Mouse (Mus musculus) CH12.LX (cell line): ENCODE measurements around the gene Ikzf2. TPM values are rescaled to one million over a fixed set of nuclear protein-coding genes. Genes with fewer than 3 reads are reported as not detected.

Source experiments
- DNase-seq: peaks from one replicate; pipeline ENCODE4 v3.0.0-alpha.2; 2013; ENCODE audit errors: extremely low read depth
- H3K27ac ChIP-seq: 2 replicates; pipeline ENCODE4 v1.5.1; 2012; ENCODE audit warnings: low read depth, mild to moderate bottlenecking, control low read depth, moderate library complexity; ENCODE audit not compliant: insufficient read depth
- H3K27me3 ChIP-seq: replicated peaks from 2 replicates; pipeline ENCODE3; 2012; ENCODE audit warnings: inconsistent platforms
- H3K36me3 ChIP-seq, 2 experiments: replicated peaks in 1 of 2; 2 replicates each; pipeline versions ENCODE3 to v1.6.1; 2012; ENCODE audit warnings: inconsistent platforms in 1 of 2, low read length in 1 of 2, mild to moderate bottlenecking in 1 of 2, mixed read lengths in 1 of 2, moderate library complexity in 1 of 2; ENCODE audit not compliant: control insufficient read depth in 1 of 2, insufficient read depth in 1 of 2
- H3K4me1 ChIP-seq, 2 experiments: 2 replicates each; pipeline ENCODE4 v1.6.1; 2012; ENCODE audit warnings: inconsistent platforms in 1 of 2, moderate library complexity in 1 of 2; ENCODE audit not compliant: insufficient read depth in 2 of 2, control insufficient read depth in 1 of 2
- H3K4me2 ChIP-seq: 2 replicates; pipeline ENCODE4 v1.6.1; 2012; ENCODE audit warnings: low read depth, mild to moderate bottlenecking, control low read depth; ENCODE audit not compliant: poor library complexity, insufficient read depth, severe bottlenecking
- H3K4me3 ChIP-seq, 3 experiments: fragments of 150-350 bp in 1 of 3; sonication (generic) in 1 of 3; replicated peaks in 1 of 3; 2 replicates each; pipeline versions ENCODE3 to v1.5.1; 2011 to 2012; ENCODE audit warnings: low read depth in 2 of 3, low read length in 2 of 3, mild to moderate bottlenecking in 2 of 3, moderate library complexity in 2 of 3, control low read depth in 1 of 3, improper control_type of control experiment in 1 of 3, inconsistent platforms in 1 of 3, mixed read lengths in 1 of 3; ENCODE audit not compliant: poor library complexity in 1 of 3
- H3K79me2 ChIP-seq: replicated peaks from 2 replicates; pipeline ENCODE4 v1.6.1; 2012; ENCODE audit warnings: mild to moderate bottlenecking, moderate library complexity; ENCODE audit not compliant: control insufficient read depth, poor library complexity, insufficient read depth, severe bottlenecking; ENCODE audit errors: extremely low read depth
- H3K9ac ChIP-seq: 2 replicates; pipeline ENCODE4 v1.6.1; 2012; ENCODE audit warnings: low read depth, mild to moderate bottlenecking, control low read depth, moderate library complexity; ENCODE audit not compliant: insufficient read depth
- H3K9me3 ChIP-seq: replicated peaks from 2 replicates; pipeline ENCODE3; 2012; ENCODE audit warnings: low read length, inconsistent platforms, mixed read lengths
- BHLHE40 ChIP-seq: IDR thresholded peaks from 2 replicates; pipeline ENCODE4 v1.6.1; 2011; ENCODE audit warnings: mild to moderate bottlenecking, low read depth, low read length, improper control_type of control experiment
- CHD1 ChIP-seq: IDR thresholded peaks from 2 replicates; pipeline ENCODE4 v1.6.1; 2012; ENCODE audit warnings: low read depth, low read length, improper control_type of control experiment, inconsistent platforms
- CTCF ChIP-seq, 2 experiments: IDR thresholded peaks in 1 of 2; conservative IDR thresholded peaks in 1 of 2; 2 replicates each; pipeline ENCODE4 v1.5.1; 2011 to 2012; ENCODE audit warnings: low read depth in 2 of 2, low read length in 2 of 2, improper control_type of control experiment in 1 of 2, inconsistent platforms in 1 of 2, mild to moderate bottlenecking in 1 of 2, moderate library complexity in 1 of 2
- E2F4 ChIP-seq: IDR thresholded peaks from 2 replicates; pipeline ENCODE4 v1.6.1; 2011; ENCODE audit warnings: low read depth, low read length, improper control_type of control experiment; ENCODE audit not compliant: insufficient replicate concordance
- ELF1 ChIP-seq: IDR thresholded peaks from 2 replicates; pipeline ENCODE4 v1.6.1; 2014; ENCODE audit warnings: low read depth, mild to moderate bottlenecking, inconsistent platforms, low read length, improper control_type of control experiment
- EP300 ChIP-seq: IDR thresholded peaks from 2 replicates; pipeline ENCODE4 v1.6.1; 2011; ENCODE audit warnings: low read length, improper control_type of control experiment
- ETS1 ChIP-seq: conservative IDR thresholded peaks from 2 replicates; pipeline ENCODE4 v1.6.1; 2012; ENCODE audit warnings: low read depth, mild to moderate bottlenecking, inconsistent platforms, low read length, improper control_type of control experiment, moderate library complexity
- GABPA ChIP-seq: IDR thresholded peaks from 2 replicates; pipeline ENCODE4 v1.6.1; 2012; ENCODE audit warnings: low read depth, low read length, improper control_type of control experiment, inconsistent platforms; ENCODE audit not compliant: insufficient replicate concordance
- HCFC1 ChIP-seq: IDR thresholded peaks from 2 replicates; pipeline ENCODE4 v1.6.1; 2012; ENCODE audit warnings: low read depth, mild to moderate bottlenecking, inconsistent platforms, low read length, improper control_type of control experiment
- IRF4 ChIP-seq: IDR thresholded peaks from 2 replicates; pipeline ENCODE4 v1.6.1; 2014; ENCODE audit warnings: low read depth, mild to moderate bottlenecking, inconsistent platforms, low read length, improper control_type of control experiment
- MAX ChIP-seq: IDR thresholded peaks from 2 replicates; pipeline ENCODE4 v1.6.1; 2011; ENCODE audit warnings: low read length, improper control_type of control experiment
- MXI1 ChIP-seq: IDR thresholded peaks from 2 replicates; pipeline ENCODE4 v1.6.1; 2011; ENCODE audit warnings: mild to moderate bottlenecking, low read depth, low read length, improper control_type of control experiment
- NELFE ChIP-seq: IDR thresholded peaks from 2 replicates; pipeline ENCODE4 v1.6.1; 2011; ENCODE audit warnings: low read depth, low read length, improper control_type of control experiment
- NRF1 ChIP-seq: IDR thresholded peaks from 2 replicates; pipeline ENCODE4 v1.6.1; 2014; ENCODE audit warnings: low read depth, mild to moderate bottlenecking, inconsistent platforms, low read length, improper control_type of control experiment, moderate library complexity
- POLR2A ChIP-seq: IDR thresholded peaks from 2 replicates; pipeline ENCODE4 v1.6.1; 2011; ENCODE audit warnings: low read depth, mild to moderate bottlenecking, improper control_type of control experiment, low read length
- RAD21 ChIP-seq: IDR thresholded peaks from 2 replicates; pipeline ENCODE4 v1.6.1; 2011; ENCODE audit warnings: low read depth, mild to moderate bottlenecking, low read length, improper control_type of control experiment, moderate library complexity
- SIN3A ChIP-seq: IDR thresholded peaks from 2 replicates; pipeline ENCODE4 v1.6.1; 2012; ENCODE audit warnings: low read length, improper control_type of control experiment, inconsistent platforms
- SMC3 ChIP-seq: IDR thresholded peaks from 2 replicates; pipeline ENCODE4 v1.6.1; 2011; ENCODE audit warnings: low read depth, low read length, improper control_type of control experiment
- TBP ChIP-seq: conservative IDR thresholded peaks from 2 replicates; pipeline ENCODE4 v1.6.1; 2011; ENCODE audit warnings: low read depth, low read length, improper control_type of control experiment
- TCF12 ChIP-seq: IDR thresholded peaks from 2 replicates; pipeline ENCODE4 v1.6.1; 2014; ENCODE audit warnings: low read depth, mild to moderate bottlenecking, inconsistent platforms, low read length, improper control_type of control experiment
- USF1 ChIP-seq: IDR thresholded peaks from 2 replicates; pipeline ENCODE4 v1.6.1; 2014; ENCODE audit warnings: low read depth, mild to moderate bottlenecking, inconsistent platforms, low read length, improper control_type of control experiment
- ZC3H11A ChIP-seq: IDR thresholded peaks from 2 replicates; pipeline ENCODE4 v1.6.1; 2012; ENCODE audit warnings: low read depth, mild to moderate bottlenecking, inconsistent platforms, low read length, improper control_type of control experiment
- ZKSCAN1 ChIP-seq: IDR thresholded peaks from 2 replicates; pipeline ENCODE4 v1.6.1; 2012; ENCODE audit warnings: low read depth, inconsistent platforms, low read length, improper control_type of control experiment, borderline replicate concordance
- ZMIZ1 ChIP-seq: IDR thresholded peaks from 2 replicates; pipeline ENCODE4 v1.6.1; 2012; ENCODE audit warnings: low read depth, mild to moderate bottlenecking, inconsistent platforms, low read length, improper control_type of control experiment
- ZNF384 ChIP-seq: IDR thresholded peaks from 2 replicates; pipeline ENCODE4 v1.6.1; 2012; ENCODE audit warnings: low read depth, low read length, improper control_type of control experiment, inconsistent platforms
- dilution Hi-C: fragments of 300-500 bp; cut with MboI; formaldehyde crosslinking; loops from 2 replicates; pipeline ENCODE4 v1.14.3; 2020; ENCODE audit warnings: low sequenced_read_pairs; ENCODE audit not compliant: extremely low pct_unique_long_range_greater_than_20kb, extremely low pct_ligation_motif_present
- in situ Hi-C: fragments of 300-500 bp; cut with MboI; formaldehyde crosslinking; loops from 3 replicates; pipeline ENCODE4 v1.14.3; 2019; ENCODE audit warnings: low sequenced_read_pairs, low pct_ligation_motif_present, low pct_unique_long_range_greater_than_20kb, mixed read lengths
- polyA plus RNA-seq: library from polyadenylated mRNA; unstranded; fragments of >175 nt; gene quantifications from 2 replicates; pipeline ENCODE4 v1.2.1, GENCODE M21; 2012; ENCODE audit warnings: low read depth; ENCODE audit not compliant: insufficient read length
- total RNA-seq, 2 experiments: library from RNA; depleted of rRNA; stranded (reverse); fragments of 300-350 nt in 1 of 2; fragments of >200 nt in 1 of 2; gene quantifications; 2 replicates each; pipeline ENCODE4 v1.2.3; 2012 to 2014

Ikzf2 gene
- total and polyA plus RNA-seq, 3 experiments, result not detected

DNA sequence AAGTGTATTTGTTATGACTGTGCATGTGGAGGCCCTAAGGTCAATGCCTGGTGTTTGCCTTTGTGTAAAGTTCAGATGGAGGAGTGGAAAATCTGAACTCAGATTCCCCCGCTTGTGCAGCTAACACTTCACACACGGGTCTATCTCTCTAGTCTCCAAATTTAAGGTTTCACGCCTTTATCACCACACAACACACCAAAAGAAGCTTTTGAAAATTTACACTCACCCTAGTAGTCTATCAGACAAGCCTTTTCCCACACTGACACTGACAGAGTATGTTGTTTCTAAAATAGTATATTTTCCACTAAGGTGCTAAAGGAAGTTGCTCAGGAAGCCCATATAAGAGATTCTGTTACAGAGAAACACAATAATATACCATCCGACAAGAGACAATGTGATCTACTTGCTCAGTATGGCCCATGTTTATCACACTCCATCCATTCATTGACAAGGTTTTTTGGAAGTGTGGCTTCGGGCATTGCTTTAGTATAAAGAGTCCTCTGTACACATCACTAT, 131.4 kb downstream of the Ikzf2 start:
- DNase-seq, result no peak
- H3K4me2 ChIP-seq, result no peak overlapping the region
- dilution Hi-C loops, result no loop called here
- TF ChIP-seq TBP, result no peak
- no peak for TF ChIP-seq GABPA
- TF ChIP-seq SIN3A, result no peak
- no peak for TF ChIP-seq TCF12
- TF ChIP-seq BHLHE40, result no peak
- no peak for TF ChIP-seq SMC3
- no peak for TF ChIP-seq ZNF384
- no peak for TF ChIP-seq IRF4
- no peak for TF ChIP-seq EP300
- TF ChIP-seq E2F4, result no peak
- no peak for TF ChIP-seq ZKSCAN1
- TF ChIP-seq NRF1, result no peak
- no peak for TF ChIP-seq HCFC1
- no peak for TF ChIP-seq RAD21
- TF ChIP-seq, all 38 proteins: peak for 0
- no peaks in the 10 kb centered on the region for H3K79me2 ChIP-seq
- in situ Hi-C loops, result no loop called here
- H3K9ac ChIP-seq, result no peak overlapping the region
- H3K9me3 ChIP-seq, result no peaks in the 10 kb centered on the region
- H3K4me3 ChIP-seq, result no peak overlapping the region
- H3K27ac ChIP-seq, result no peak overlapping the region
- H3K4me1 ChIP-seq, result peaks cover 0 to 7% of the 10 kb centered on the region in 2 experiments; a peak in 2 of 4 replicates
- H3K36me3 ChIP-seq, result no peaks in the 10 kb centered on the region
- no peaks in the 10 kb centered on the region for H3K27me3 ChIP-seq

DNA sequence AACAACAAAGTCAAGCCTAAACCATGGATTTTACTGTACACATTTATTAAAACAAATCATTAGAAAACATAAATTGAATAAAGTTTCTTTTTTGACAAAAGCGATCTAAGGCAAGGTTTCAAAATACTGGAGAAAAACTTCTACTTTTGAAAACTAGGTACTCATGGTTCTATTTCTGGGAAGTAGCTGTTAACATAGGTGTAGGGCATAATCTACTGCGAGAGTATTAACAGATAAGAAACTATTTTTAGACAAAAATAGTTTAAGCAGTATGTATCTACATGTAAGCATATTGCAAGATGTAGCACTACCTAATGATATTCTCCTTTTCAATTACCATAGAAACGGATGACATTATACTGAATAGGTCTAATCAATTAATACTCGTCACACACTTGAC, 137.1 kb downstream of the Ikzf2 start:
- H3K4me2 ChIP-seq, result no peak overlapping the region
- no peak overlapping the region for H3K4me3 ChIP-seq
- in situ Hi-C loops, result no loop called here
- H3K27me3 ChIP-seq, result no peaks in the 10 kb centered on the region
- H3K9ac ChIP-seq, result no peak overlapping the region
- H3K9me3 ChIP-seq, result no peaks in the 10 kb centered on the region
- TF ChIP-seq BHLHE40 (no peak), GABPA (no peak), CTCF (conservative IDR thresholded peaks at IDR 0.05 in 1 of 2, IDR thresholded peaks at IDR 0.05 in 1 of 2; ENCODE audit: low read depth in 2 of 2, low read length in 2 of 2) (no peak), POLR2A (no peak), ZC3H11A (no peak), MAX (no peak), ZMIZ1 (no peak), E2F4 (no peak), SMC3 (no peak), NELFE (no peak), ETS1 (no peak), EP300 (no peak), TBP (no peak), CHD1 (no peak), USF1 (no peak), MXI1 (no peak), HCFC1 (no peak), ELF1 (no peak)
- TF ChIP-seq, all 38 proteins: peak for 0
- DNase-seq, result no peak
- Histone ChIP-seq H3K36me3 (no peaks in the 10 kb centered on the region), H3K4me1 (peaks cover 3 to 20% of the 10 kb centered on the region in 2 experiments; a peak in 3 of 4 replicates), H3K79me2 (no peaks in the 10 kb centered on the region), H3K27ac (no peak overlapping the region)
- dilution Hi-C loops, result no loop called here
